Mouse (Mus musculus) urinary bladder, postnatal 36 days (tissue): ENCODE measurements around the gene Hsd11b1.
"Not testable (repeated sequence)": the region's sequence is repeated elsewhere in the genome, so short reads cannot be mapped to it uniquely, and the experiment has no call there.

Source experiments
- DNase-seq, 2 experiments: peaks; one replicate each; pipeline ENCODE4 v3.0.0; 2022; ENCODE audit warnings: low spot score in 2 of 2, mixed read lengths in 1 of 2

The Hsd11b1 gene

GRCm38 (mm10) chr1:193279492-193279891, 15.6 kb upstream of the Hsd11b1 start:
- DNase-seq = no peak

GRCm38 (mm10) chr1:193278414-193279045, 14.7 kb upstream of the Hsd11b1 start:
- DNase-seq = peak in 1 of 2 experiments; percentile 55

- DNase-seq = no peak
Observed at GRCm38 (mm10) chr1:193274407-193275071, 10.7 kb upstream of the Hsd11b1 start.

- peak; percentile 59 to 79 for DNase-seq
Observed at GRCm38 (mm10) chr1:193272916-193273601, 9.2 kb upstream of the Hsd11b1 start, which contains the start of gene G0s2. Gene G0s2, minus strand, starts transcription at chr1:193273217.

- DNase-seq = no peak
Observed at GRCm38 (mm10) chr1:193272137-193272915, 8.5 kb upstream of the Hsd11b1 start.

GRCm38 (mm10) chr1:193270965-193271763, 7.3 kb upstream of the Hsd11b1 start:
- no peak for DNase-seq

- DNase-seq = no peak
Observed at GRCm38 (mm10) chr1:193265734-193266133, 1.9 kb upstream of the Hsd11b1 start.

GRCm38 (mm10) chr1:193263026-193263907, 608 bp downstream of the Hsd11b1 start:
- DNase-seq = no peak

GRCm38 (mm10) chr1:193261897-193262548, 1.9 kb downstream of the Hsd11b1 start:
- no peak for DNase-seq

- no peak for DNase-seq
Observed at GRCm38 (mm10) chr1:193259559-193259958, 4.3 kb downstream of the Hsd11b1 start.

GRCm38 (mm10) chr1:193256621-193257098, 7.2 kb downstream of the Hsd11b1 start:
- DNase-seq = no peak

GRCm38 (mm10) chr1:193256289-193256577, 7.6 kb downstream of the Hsd11b1 start:
- no peak for DNase-seq

- peak; percentile 71 to 78 for DNase-seq
Observed at GRCm38 (mm10) chr1:193255488-193256288, 8.2 kb downstream of the Hsd11b1 start.

- no peak for DNase-seq
Observed at GRCm38 (mm10) chr1:193255032-193255431, 8.8 kb downstream of the Hsd11b1 start.

GRCm38 (mm10) chr1:193253895-193254294, 10.0 kb downstream of the Hsd11b1 start:
- not testable (repeated sequence) for DNase-seq

GRCm38 (mm10) chr1:193252616-193253015, 11.3 kb downstream of the Hsd11b1 start:
- no peak for DNase-seq

GRCm38 (mm10) chr1:193251386-193251785, 12.5 kb downstream of the Hsd11b1 start:
- no peak for DNase-seq

- DNase-seq = no peak
Observed at GRCm38 (mm10) chr1:193250026-193250425, 13.8 kb downstream of the Hsd11b1 start.

GRCm38 (mm10) chr1:193244235-193244634, 19.6 kb downstream of the Hsd11b1 start:
- no peak for DNase-seq
